ENCODE assay signal across 20 mouse cellular contexts in genomic region chr1:170674184-170674775, GRCm38 (mm10). TPM values are rescaled to one million over a fixed set of nuclear protein-coding genes. Genes with fewer than 3 reads are reported as not detected.
DNase-seq lines count a peak whose midpoint lies in the region; ATAC-seq and TF ChIP-seq lines count a peak whose summit lies in the region.
"Had no signal": no experiment of that assay in that cellular context is flagged by ENCODE, and none has a peak within 500 bp of the region (broad histone marks: within the 10 kb centered on the region; RNA-seq: fewer than 3 reads in every experiment).

No protein-coding gene starts in this region.

- no peak for TF ChIP-seq CTCF in gastrocnemius, adult 2 months (IDR thresholded peaks at IDR 0.05)
- TF ChIP-seq CTCF in stomach, postnatal 0 days (IDR thresholded peaks at IDR 0.05; ENCODE audit: low read depth): no peak

- no peaks in the 10 kb centered on the region for H3K4me1 ChIP-seq in hindbrain, embryonic 15.5 days (replicated peaks)
- H3K4me1 ChIP-seq in hindbrain, embryonic 11.5 days (replicated peaks; ENCODE audit: control insufficient read depth, insufficient read depth, low read length): no peaks in the 10 kb centered on the region
- no peaks in the 10 kb centered on the region for H3K4me1 ChIP-seq in stomach, postnatal 0 days (replicated peaks; ENCODE audit: control insufficient read depth, insufficient read depth)
- H3K4me1 ChIP-seq: embryonic facial prominence, embryonic 13.5 days; liver, embryonic 12.5 days; midbrain, embryonic 12.5 days; neural tube, embryonic 15.5 days had no signal

- H3K4me3 ChIP-seq in gastrocnemius, adult 2 months: no peak overlapping the region
- no peak overlapping the region for H3K4me3 ChIP-seq in hindbrain, embryonic 15.5 days
- no peak overlapping the region for H3K4me3 ChIP-seq in hindbrain, embryonic 11.5 days (ENCODE audit: low read depth, low read length)
- no peak overlapping the region for H3K4me3 ChIP-seq in stomach, postnatal 0 days (ENCODE audit: low read depth, low read length)
- H3K4me3 ChIP-seq: embryonic facial prominence, embryonic 13.5 days; limb, embryonic 10.5 days; liver, embryonic 12.5 days; midbrain, embryonic 12.5 days; myocyte; neural tube, embryonic 15.5 days had no signal

- H3K9ac ChIP-seq in hindbrain, embryonic 15.5 days: no peak overlapping the region
- H3K9ac ChIP-seq in hindbrain, embryonic 11.5 days (ENCODE audit: low read depth, low read length): no peak overlapping the region
- no peak overlapping the region for H3K9ac ChIP-seq in stomach, postnatal 0 days (ENCODE audit: low read length)
- H3K9ac ChIP-seq: embryonic facial prominence, embryonic 13.5 days; liver, embryonic 12.5 days; midbrain, embryonic 12.5 days; neural tube, embryonic 15.5 days had no signal

- no peaks in the 10 kb centered on the region for H3K36me3 ChIP-seq in hindbrain, embryonic 15.5 days
- H3K36me3 ChIP-seq in hindbrain, embryonic 11.5 days (ENCODE audit: control insufficient read depth, insufficient read depth, low read length): no peaks in the 10 kb centered on the region
- peaks cover 2% of the 10 kb centered on the region for H3K36me3 ChIP-seq in stomach, postnatal 0 days (ENCODE audit: control insufficient read depth, insufficient read depth, low read length)
- H3K36me3 ChIP-seq: liver, embryonic 12.5 days had no signal

- DNase-seq in gastrocnemius, adult 2 months: peak; percentile 71
- no peak for DNase-seq in gastrocnemius, adult 8-10 months (ENCODE audit: low spot score in 2 of 2)
- DNase-seq in hindbrain, embryonic 11.5 days (ENCODE audit: low spot score): no peak
- peak; percentile 68 for DNase-seq in testis, postnatal 14 days (ENCODE audit: low spot score)
- DNase-seq in testis, postnatal 10 days (ENCODE audit: low spot score): no peak
- no peak for DNase-seq in stomach, postnatal 0 days (ENCODE audit: low spot score)
- no peak for DNase-seq in urinary bladder, adult 18-20 months (ENCODE audit: low spot score in 2 of 2)
- DNase-seq: adrenal gland, postnatal 14 days; cerebellum, adult 18-20 months; lung, postnatal 36 days; right cerebral cortex, postnatal 4 days; thymus, adult 2 months had no signal

- intact Hi-C loops in gastrocnemius, adult 2 months (cut with DNase I): no loop called here

- WGBS in hindbrain, embryonic 15.5 days: 39% methylated on average over 9 of the region's 9 CpGs
- 66% methylated on average over 9 of the region's 9 CpGs for WGBS in hindbrain, embryonic 11.5 days
- 67% methylated on average over 9 of the region's 9 CpGs for WGBS in stomach, postnatal 0 days

- ATAC-seq in hindbrain, embryonic 15.5 days (ENCODE audit: low FRiP score, low read depth): 0 out of 2 replicates have a peak, but pooled peaks have one; percentile 54
- no peak for ATAC-seq in hindbrain, embryonic 11.5 days (ENCODE audit: low FRiP score)
- ATAC-seq in stomach, postnatal 0 days (ENCODE audit: low FRiP score, low TSS enrichment): no peak
- ATAC-seq: intestine, postnatal 0 days; liver, embryonic 12.5 days had no signal

- H3K9me3 ChIP-seq in hindbrain, embryonic 15.5 days: no peaks in the 10 kb centered on the region
- no peaks in the 10 kb centered on the region for H3K9me3 ChIP-seq in hindbrain, embryonic 11.5 days (ENCODE audit: control insufficient read depth, low read length)
- H3K9me3 ChIP-seq in stomach, postnatal 0 days (ENCODE audit: control insufficient read depth, low read length): no peaks in the 10 kb centered on the region
- H3K9me3 ChIP-seq: embryonic facial prominence, embryonic 13.5 days; limb, embryonic 10.5 days; liver, embryonic 12.5 days; midbrain, embryonic 12.5 days; neural tube, embryonic 15.5 days had no signal

- H3K27me3 ChIP-seq in hindbrain, embryonic 15.5 days: no peaks in the 10 kb centered on the region
- no peaks in the 10 kb centered on the region for H3K27me3 ChIP-seq in hindbrain, embryonic 11.5 days (ENCODE audit: control insufficient read depth, insufficient read depth, low read length)
- H3K27me3 ChIP-seq in stomach, postnatal 0 days (ENCODE audit: control insufficient read depth, insufficient read depth, low read length): no peaks in the 10 kb centered on the region
- H3K27me3 ChIP-seq: embryonic facial prominence, embryonic 13.5 days; liver, embryonic 12.5 days; midbrain, embryonic 12.5 days; neural tube, embryonic 15.5 days had no signal

- H3K27ac ChIP-seq in gastrocnemius, adult 2 months: peak overlapping the region; percentile 69
- no peak overlapping the region for H3K27ac ChIP-seq in hindbrain, embryonic 15.5 days (replicated peaks)
- no peak overlapping the region for H3K27ac ChIP-seq in hindbrain, embryonic 11.5 days (ENCODE audit: low read depth, low read length)
- H3K27ac ChIP-seq in stomach, postnatal 0 days (replicated peaks): no peak overlapping the region
- H3K27ac ChIP-seq: embryonic facial prominence, embryonic 13.5 days; limb, embryonic 10.5 days; liver, embryonic 12.5 days; midbrain, embryonic 12.5 days; neural tube, embryonic 15.5 days had no signal

- H3K4me2 ChIP-seq in hindbrain, embryonic 15.5 days: no peak overlapping the region
- H3K4me2 ChIP-seq in hindbrain, embryonic 11.5 days (replicated peaks; ENCODE audit: low read depth, low read length): no peak overlapping the region
- H3K4me2 ChIP-seq in stomach, postnatal 0 days (replicated peaks; ENCODE audit: low read depth): no peak overlapping the region
- H3K4me2 ChIP-seq: embryonic facial prominence, embryonic 13.5 days; liver, embryonic 12.5 days; midbrain, embryonic 12.5 days; neural tube, embryonic 15.5 days had no signal

- no peak for TF ChIP-seq EP300 in stomach, postnatal 0 days (optimal IDR thresholded peaks at IDR 0.05)

RNA-seq across cellular contexts. Expression of gene Olfml2b, which starts 29.9 kb away (rescaled TPM):
- 1 to 10 TPM; 2.9 to 6.6 TPM for total RNA-seq in gastrocnemius, adult 2 months (2021)
- 1 to 10 TPM; 1.5 to 3.4 (median 2.0) TPM for total RNA-seq in gastrocnemius, adult 8-10 months (2022)
- 4.9 and 5.0 TPM in 2 replicates for polyA plus RNA-seq in hindbrain, embryonic 15.5 days (2015; fragmentation: Nextera tagmentation; extraction: Ambion mirVana)
- 4.5 and 6.7 TPM in 2 replicates for polyA plus RNA-seq in hindbrain, embryonic 11.5 days (2014; fragmentation: Nextera tagmentation; extraction: Ambion mirVana)
- 31.8 and 33.6 TPM in 2 replicates for polyA plus RNA-seq in stomach, postnatal 0 days (2015; fragmentation: Nextera tagmentation; extraction: Ambion mirVana)

Comparison
In these comparisons a context has a peak if more than half of its experiments do, and no peak if none do; other contexts are left out.
1. DNase-seq: peak in gastrocnemius, adult 2 months (single experiment) and testis, postnatal 14 days (single experiment); none in gastrocnemius, adult 8-10 months (0 of 2), hindbrain, embryonic 11.5 days (single experiment), testis, postnatal 10 days (single experiment), stomach, postnatal 0 days (single experiment) and urinary bladder, adult 18-20 months (0 of 2).